Mouse (Mus musculus): ENCODE results near the gene Fgf11. TPM values are rescaled to one million over a fixed set of nuclear protein-coding genes. Genes with fewer than 3 reads are reported as not detected.

Fgf11 gene
- total RNA-seq, 2 experiments from 2014 or later: 27.4 to 27.6 TPM

DNA sequence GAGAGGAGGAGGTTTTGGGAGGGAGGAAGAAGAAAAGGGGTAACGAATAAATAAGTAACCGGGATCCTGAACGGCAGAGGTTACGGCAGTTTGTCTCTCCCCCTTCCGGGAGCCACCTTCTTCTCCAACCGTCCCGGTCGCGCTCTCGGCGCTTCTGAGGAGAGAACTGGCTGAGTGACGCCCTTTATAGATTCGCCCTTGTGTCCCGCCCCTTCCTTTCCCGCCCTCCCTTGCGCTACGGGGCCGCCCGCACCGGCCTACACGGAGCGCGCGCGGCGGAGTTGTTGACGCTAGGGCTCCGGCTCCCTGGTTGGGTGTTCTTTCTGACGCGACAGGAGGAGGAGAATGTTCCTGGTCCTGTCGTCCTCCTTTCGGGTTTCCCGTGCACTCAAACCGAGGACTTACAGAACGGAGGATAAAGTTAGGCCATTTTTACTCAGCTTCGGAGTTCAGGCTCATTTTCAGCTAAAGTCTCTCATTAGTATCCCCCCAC lies 43.1 kb downstream of the Fgf11 start, which contains the start of gene Polr2a:
Gene Polr2a (minus strand): TSS at position 160 of the 493 bp plus-strand sequence.
- DNase-seq (ENCODE audit: low spot score in 2 of 2): peak; percentile 98

- peak; percentile 94 to 98 for DNase-seq (ENCODE audit: low spot score in 2 of 2)
Observed at GRCm38 (mm10) chr11:69758090-69758456, 43.6 kb downstream of the Fgf11 start.

DNA sequence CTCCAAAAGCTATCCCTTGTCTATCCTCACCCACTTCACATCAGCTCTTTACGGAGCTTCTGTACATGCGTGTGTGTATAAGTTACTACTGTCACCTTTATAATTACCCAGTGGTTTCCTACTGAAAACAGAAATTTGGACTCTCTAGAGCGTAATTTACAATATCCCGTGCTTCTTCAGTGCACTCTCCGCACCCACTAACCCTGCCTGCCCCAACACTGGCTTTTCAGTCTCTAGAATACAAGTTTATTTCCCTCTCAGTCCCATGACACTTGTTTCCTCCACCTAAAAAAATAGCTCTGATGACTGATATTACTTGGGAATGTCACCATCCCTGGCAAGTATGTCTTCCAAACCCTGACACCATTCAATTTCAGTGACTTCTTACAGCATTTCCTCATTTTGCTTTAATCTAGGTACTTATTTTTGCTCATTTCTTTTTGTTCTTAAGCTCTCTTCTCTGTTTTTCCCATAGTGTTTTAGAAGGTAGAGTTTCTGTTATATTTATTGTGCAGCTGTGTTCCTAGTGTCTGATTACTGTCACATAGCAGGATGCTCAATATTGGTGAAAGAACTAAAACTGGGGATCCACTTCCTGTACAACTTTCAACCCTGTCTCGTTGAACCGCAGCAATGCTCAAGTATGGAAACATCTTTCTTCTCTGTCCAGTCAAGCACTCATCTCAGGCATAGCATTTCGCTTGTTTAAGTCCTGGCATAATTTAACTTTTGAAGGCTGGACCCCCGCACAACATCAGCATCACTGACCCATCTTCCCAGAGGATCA lies 44.2 kb downstream of the Fgf11 start:
- DNase-seq (ENCODE audit: low spot score in 2 of 2): no peak

DNA sequence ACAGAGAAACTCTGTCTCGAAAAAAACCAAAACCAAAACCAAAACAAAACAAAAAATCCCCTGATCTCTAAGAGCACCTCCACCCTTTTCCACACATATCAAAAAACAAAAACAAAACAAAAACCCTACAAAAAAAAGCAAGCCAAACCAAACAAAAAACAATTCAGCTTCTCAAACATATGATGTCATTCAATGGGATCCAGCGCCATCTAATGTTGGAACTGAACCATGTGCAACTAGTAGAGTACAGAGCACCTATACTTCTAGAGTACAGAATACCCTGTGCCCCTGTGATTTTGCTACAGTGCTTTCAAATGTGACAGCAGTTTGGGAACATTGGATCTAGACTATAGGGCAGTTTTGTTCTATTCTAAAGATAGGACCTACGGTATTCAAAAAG lies 47.0 kb downstream of the Fgf11 start:
- DNase-seq (ENCODE audit: low spot score in 2 of 2): peak in 1 of 2 experiments; percentile 54

DNA sequence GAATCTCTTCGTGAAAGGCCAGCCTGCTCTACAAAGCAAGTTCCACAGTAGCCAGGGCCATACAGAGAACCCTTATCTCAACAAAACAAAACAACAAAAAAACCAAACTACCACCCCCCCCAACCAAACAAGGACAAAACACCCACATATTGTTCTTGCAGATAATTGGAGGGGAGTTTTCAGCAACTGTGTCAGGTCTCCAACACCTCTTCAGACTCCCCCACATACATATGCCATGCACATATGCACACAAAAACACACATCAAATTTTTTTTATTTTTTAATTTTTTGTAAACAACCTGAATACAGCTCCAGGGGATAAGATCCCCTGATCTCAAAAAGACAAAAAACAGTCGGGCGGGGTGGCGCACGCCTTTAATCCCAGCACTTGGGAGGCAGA lies 47.4 kb downstream of the Fgf11 start:
- DNase-seq (ENCODE audit: low spot score in 2 of 2): peak in 1 of 2 experiments; percentile 50

DNA sequence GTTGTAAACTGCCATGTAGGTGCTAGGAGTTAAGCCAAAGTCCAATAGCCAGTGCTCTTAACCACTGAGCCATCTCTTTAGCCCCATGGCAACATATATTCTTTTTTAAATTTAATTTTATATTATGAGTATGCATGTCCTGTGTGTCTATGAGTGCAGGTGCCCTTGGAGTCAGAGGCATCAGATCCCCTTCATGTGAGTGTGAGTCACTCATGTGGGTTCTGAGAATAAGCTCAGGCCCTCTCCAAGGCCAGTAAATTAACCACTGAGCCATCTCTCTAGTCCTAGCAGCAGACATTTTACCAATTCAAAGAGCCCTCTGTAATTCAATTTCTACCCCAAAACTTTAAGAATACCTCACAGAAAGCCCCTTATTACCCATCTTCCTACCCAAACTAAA lies 49.0 kb downstream of the Fgf11 start:
- DNase-seq (ENCODE audit: low spot score in 2 of 2): no peak

- DNase-seq (ENCODE audit: low spot score in 2 of 2): no peak
Observed at GRCm38 (mm10) chr11:69751635-69752034, 50.0 kb downstream of the Fgf11 start.

Other genes starting within 250 kb of the Fgf11 start
- 100 to 1,000 TPM; 126 to 137 TPM for gene Efnb3, start 241.7 kb downstream of the Fgf11 start, total RNA-seq (2021)
- 10 to 100 TPM; 14.3 to 14.8 TPM for gene Wrap53, start 221.6 kb downstream of the Fgf11 start, total RNA-seq (2021)
- 10 to 100 TPM; 25.5 to 26.9 TPM for gene Trp53, start 221.5 kb downstream of the Fgf11 start, total RNA-seq (2021)
- 100 to 1,000 TPM; 402 to 407 TPM for gene Atp1b2, start 195.9 kb downstream of the Fgf11 start, total RNA-seq (2021)
- gene Shbg, start 184.0 kb downstream of the Fgf11 start, total RNA-seq (2021): not detected
- gene Sat2, start 179.8 kb downstream of the Fgf11 start, total RNA-seq (2021): 10 to 100 TPM in 1 of 2 experiments, 1 to 10 TPM in 1; 9.5 to 12.1 TPM
- 100 to 1,000 TPM; 139 to 142 TPM for gene Fxr2, start 168.9 kb downstream of the Fgf11 start, total RNA-seq (2021)
- gene Sox15, start 146.5 kb downstream of the Fgf11 start, total RNA-seq (2021): not detected
- 10 to 100 TPM; 56.2 to 60.3 TPM for gene Mpdu1, start 139.2 kb downstream of the Fgf11 start, total RNA-seq (2021)
- gene Cd68, start 135.7 kb downstream of the Fgf11 start, total RNA-seq (2021): 10 to 100 TPM; 13.1 to 13.8 TPM
- 100 to 1,000 TPM; 325 to 357 TPM for gene Eif4a1, start 129.4 kb downstream of the Fgf11 start, total RNA-seq (2021)
- gene Senp3, start 119.8 kb downstream of the Fgf11 start, total RNA-seq (2021): 10 to 100 TPM; 96.1 to 97.5 TPM
- 1 to 10 TPM; 1.9 to 2.0 TPM for gene Tnfsf13, start 116.1 kb downstream of the Fgf11 start, total RNA-seq (2021)
- 10 to 100 TPM; 11.4 to 12.4 TPM for gene Tnfsf12, start 106.0 kb downstream of the Fgf11 start, total RNA-seq (2021)
- 1 to 10 TPM; 1.2 to 1.6 TPM for gene Tnfsfm13, start 105.8 kb downstream of the Fgf11 start, total RNA-seq (2021)
- gene Polr2a, start 43.2 kb downstream of the Fgf11 start, total RNA-seq (2021): 10 to 100 TPM; 55.6 to 55.9 TPM
- not detected for gene Slc35g3, start 39.9 kb downstream of the Fgf11 start, total RNA-seq (2021)
- gene Zbtb4, start 35.9 kb downstream of the Fgf11 start, total RNA-seq (2021): 100 to 1,000 TPM; 147 to 152 TPM
- 1 to 10 TPM in 1 of 2 experiments, under 1 TPM in 1; 0.52 to 1.0 TPM for gene Chrnb1, start 5.9 kb downstream of the Fgf11 start, total RNA-seq (2021)
- not detected for gene Tmem102, start 3.8 kb upstream of the Fgf11 start, total RNA-seq (2021)
- gene Gm39566, start 13.4 kb upstream of the Fgf11 start, total RNA-seq (2021): not detected
- gene Spem2, start 16.6 kb upstream of the Fgf11 start, total RNA-seq (2021): not detected
- under 1 TPM in 1 of 2 experiments, not detected in 1; 0.62 TPM for gene Spem1, start 20.3 kb upstream of the Fgf11 start, total RNA-seq (2021)
- 100 to 1,000 TPM; 191 to 196 TPM for gene Nlgn2, start 35.9 kb upstream of the Fgf11 start, total RNA-seq (2021)
- 100 to 1,000 TPM; 110 to 117 TPM for gene Tmem256, start 36.7 kb upstream of the Fgf11 start, total RNA-seq (2021)
- 10 to 100 TPM; 15.9 to 16.1 TPM for gene Plscr3, start 44.5 kb upstream of the Fgf11 start, total RNA-seq (2021)
- gene Tnk1, start 56.9 kb upstream of the Fgf11 start, total RNA-seq (2021): not detected
- not detected for gene Tmem95, start 76.2 kb upstream of the Fgf11 start, total RNA-seq (2021)
- gene Kctd11, start 79.5 kb upstream of the Fgf11 start, total RNA-seq (2021): 1 to 10 TPM; 1.3 to 1.4 TPM
- not detected for gene Acap1, start 93.7 kb upstream of the Fgf11 start, total RNA-seq (2021)
- under 1 TPM; 0.17 to 0.58 TPM for gene 2810408A11Rik, start 99.1 kb upstream of the Fgf11 start, total RNA-seq (2021)
- gene Neurl4, start 99.2 kb upstream of the Fgf11 start, total RNA-seq (2021): 100 to 1,000 TPM; 108 to 114 TPM
- gene Gps2, start 112.0 kb upstream of the Fgf11 start, total RNA-seq (2021): 10 to 100 TPM; 35.7 to 36.1 TPM
- 100 to 1,000 TPM; 438 to 463 TPM for gene Eif5a, start 120.1 kb upstream of the Fgf11 start, total RNA-seq (2021)
- gene Ybx2, start 133.9 kb upstream of the Fgf11 start, total RNA-seq (2021): 1 to 10 TPM; 8.7 to 9.2 TPM
- 1 to 10 TPM; 3.4 to 3.5 TPM for gene Slc2a4, start 146.3 kb upstream of the Fgf11 start, total RNA-seq (2021)
- not detected for gene Cldn7, start 162.9 kb upstream of the Fgf11 start, total RNA-seq (2021)
- gene Ctdnep1, start 179.3 kb upstream of the Fgf11 start, total RNA-seq (2021): 100 to 1,000 TPM; 110 to 111 TPM
- gene Elp5, start 180.7 kb upstream of the Fgf11 start, total RNA-seq (2021): 10 to 100 TPM; 76.7 to 80.1 TPM
- 100 to 1,000 TPM; 238 to 240 TPM for gene Gabarap, start 189.3 kb upstream of the Fgf11 start, total RNA-seq (2021)
- 10 to 100 TPM; 50.3 TPM for gene Phf23, start 193.9 kb upstream of the Fgf11 start, total RNA-seq (2021)
- 10 to 100 TPM; 33.0 to 38.7 TPM for gene Dvl2, start 198.7 kb upstream of the Fgf11 start, total RNA-seq (2021)
- 10 to 100 TPM; 56.4 to 67.1 TPM for gene Acadvl, start 213.6 kb upstream of the Fgf11 start, total RNA-seq (2021)
- gene Dlg4, start 215.1 kb upstream of the Fgf11 start, total RNA-seq (2021): 100 to 1,000 TPM; 846 to 862 TPM

All from layer of hippocampus, adult 18-20 months (tissue).